Mouse (Mus musculus): ENCODE measurements at regions not wholly inside any gene's neighbourhood (a gene's known extent, or its start where the extent isn't known, plus 50 kb on each side); places are given as distances from the start of the nearest gene placed in this dataset.
"Not testable (repeated sequence)": the region's sequence is repeated elsewhere in the genome, so short reads cannot be mapped to it uniquely, and the experiment has no call there.

DNA sequence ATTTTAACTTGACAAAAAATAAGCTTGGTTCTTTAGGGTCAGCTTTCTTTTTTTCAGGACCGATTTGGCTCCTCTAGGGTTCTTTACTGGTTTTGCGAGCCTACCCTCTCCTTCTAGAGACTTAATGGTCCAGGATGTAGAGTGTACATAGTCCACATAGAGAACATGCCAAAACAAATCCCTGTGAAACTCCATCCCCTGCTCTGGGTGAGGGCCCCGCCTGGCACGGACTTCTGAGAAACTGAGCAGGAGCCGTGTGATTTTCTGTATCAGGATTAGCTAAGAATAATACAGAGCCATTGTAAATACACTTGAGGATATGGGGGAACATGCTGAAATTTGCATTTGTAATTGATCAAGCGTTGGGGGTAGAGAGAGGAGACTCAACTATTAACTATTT is 118.2 kb upstream of the Teddm2 start:
- no peak for DNase-seq

- no peak for DNase-seq
Measured at GRCm38 (mm10) chr1:154024301-154024700, 124.3 kb upstream of the Teddm2 start.

DNA sequence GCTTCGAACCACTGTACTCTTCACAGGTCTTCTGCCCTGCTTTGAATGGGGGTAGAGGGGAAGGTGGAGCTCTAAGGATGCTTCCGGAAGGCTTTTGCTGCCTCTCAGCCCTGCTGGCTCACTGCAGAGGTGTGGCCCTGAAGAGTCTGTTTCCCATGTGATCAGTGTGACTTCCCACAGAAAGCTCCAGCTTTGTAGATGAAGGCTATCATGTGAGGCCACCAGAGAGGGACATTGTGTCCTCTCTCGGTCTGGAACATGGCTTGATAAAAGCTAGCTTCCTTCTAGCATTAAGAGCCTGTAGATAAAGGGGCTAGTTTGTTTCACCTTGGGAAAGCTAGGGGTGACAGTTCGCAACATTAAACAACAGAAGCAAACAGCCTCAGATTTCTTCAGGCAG is 127.3 kb upstream of the Teddm2 start:
- DNase-seq: no peak

GRCm38 (mm10) chr1:154029826-154030225 is 129.8 kb upstream of the Teddm2 start:
- no peak for DNase-seq

- DNase-seq: peak; percentile 32 to 47
Measured at GRCm38 (mm10) chr1:154032669-154033099, 132.7 kb upstream of the Teddm2 start.

- DNase-seq: peak in 1 of 2 experiments; percentile 2
Measured at GRCm38 (mm10) chr1:154033958-154034606, 134.1 kb upstream of the Teddm2 start.

DNA sequence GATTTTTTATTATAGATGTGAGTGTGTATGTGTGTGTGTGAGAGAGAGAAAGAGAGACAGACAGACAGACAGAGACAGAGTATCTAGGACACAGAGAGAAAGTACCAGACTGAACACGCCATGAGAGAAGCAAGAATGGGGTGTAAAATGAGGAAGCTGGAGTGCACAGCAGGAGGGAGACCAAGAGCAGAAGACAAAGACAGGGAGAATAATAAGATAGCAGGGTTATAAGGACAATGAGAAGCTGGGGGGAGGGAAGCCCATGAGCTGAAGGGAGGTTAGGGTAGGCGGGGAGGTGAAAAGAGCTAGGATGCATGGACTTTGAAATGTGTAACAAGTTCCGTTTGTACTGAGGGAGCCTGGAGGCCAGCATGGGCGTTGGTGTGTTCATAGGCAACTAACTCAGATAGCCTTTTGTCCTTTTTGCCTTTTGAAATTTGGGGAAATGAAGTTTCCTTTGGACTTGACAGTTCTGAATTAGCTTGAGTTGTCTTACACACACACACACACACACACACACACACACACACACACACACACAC is 136.8 kb upstream of the Teddm2 start:
- no peak for DNase-seq

DNA sequence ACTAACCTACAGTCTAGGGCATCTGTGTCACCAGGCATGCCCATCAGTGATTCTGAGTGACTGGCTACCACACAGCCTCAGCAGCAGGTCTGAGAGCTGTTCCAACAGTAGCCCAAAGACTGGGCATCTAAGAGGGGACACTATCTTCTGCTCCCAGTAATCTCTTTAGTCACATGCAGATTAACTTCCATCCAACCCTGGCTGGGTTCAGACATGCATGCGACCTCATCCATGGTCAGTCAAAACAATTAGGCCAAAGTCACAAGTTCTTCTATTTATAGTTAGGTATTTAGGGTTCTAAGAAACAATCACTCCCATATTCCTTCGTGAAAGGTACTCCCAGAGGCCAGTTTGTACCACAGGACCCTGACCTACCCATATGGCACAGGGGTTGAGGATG is 138.2 kb upstream of the Teddm2 start:
- no peak for DNase-seq

- no peak for DNase-seq
Measured at GRCm38 (mm10) chr1:154040907-154041306, 140.9 kb upstream of the Teddm2 start.

- no peak for DNase-seq
Measured at GRCm38 (mm10) chr1:154042956-154043355, 142.9 kb upstream of the Teddm2 start.

DNA sequence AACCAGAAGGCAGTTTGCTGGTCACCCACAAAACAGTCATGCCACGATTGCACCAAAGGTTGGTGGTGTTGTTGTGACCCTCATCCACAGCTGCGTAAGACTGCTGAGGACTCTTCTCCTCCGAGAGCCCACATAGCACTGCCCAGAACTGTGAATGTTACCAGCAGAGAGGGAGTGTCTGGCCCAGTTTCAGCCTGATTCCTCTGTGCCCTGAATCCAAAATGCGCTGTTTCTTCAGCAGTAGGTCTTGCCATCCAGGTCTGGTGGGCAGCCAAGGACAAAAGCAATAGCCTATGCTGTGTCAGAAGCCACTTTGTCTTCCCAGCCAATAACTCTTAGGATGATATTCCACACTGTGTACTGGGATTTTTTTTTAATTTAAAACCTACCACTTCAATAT is 144.7 kb upstream of the Teddm2 start:
- DNase-seq: peak; percentile 9 to 18

DNA sequence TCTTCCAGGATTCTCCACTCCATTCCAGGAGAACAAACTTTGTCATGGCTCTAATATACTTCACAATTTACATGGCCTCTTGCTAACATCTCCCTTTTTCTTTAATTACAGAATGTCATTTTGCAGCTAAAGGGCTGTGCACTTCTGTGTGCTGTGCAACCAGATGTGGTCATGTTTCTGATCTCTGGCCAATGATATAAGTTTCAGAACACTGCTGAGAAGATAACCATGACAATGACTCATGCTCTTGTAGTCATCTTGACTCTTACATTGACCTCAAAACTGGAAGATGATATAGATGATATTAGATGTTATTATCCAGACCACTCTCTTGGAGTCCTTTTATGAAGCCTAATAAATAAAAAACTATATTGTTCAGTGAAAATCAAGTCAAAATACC is 145.9 kb upstream of the Teddm2 start:
- no peak for DNase-seq

- no peak for DNase-seq
Measured at GRCm38 (mm10) chr1:154053641-154054040, 147.3 kb upstream of the Zfp648 start.

DNA sequence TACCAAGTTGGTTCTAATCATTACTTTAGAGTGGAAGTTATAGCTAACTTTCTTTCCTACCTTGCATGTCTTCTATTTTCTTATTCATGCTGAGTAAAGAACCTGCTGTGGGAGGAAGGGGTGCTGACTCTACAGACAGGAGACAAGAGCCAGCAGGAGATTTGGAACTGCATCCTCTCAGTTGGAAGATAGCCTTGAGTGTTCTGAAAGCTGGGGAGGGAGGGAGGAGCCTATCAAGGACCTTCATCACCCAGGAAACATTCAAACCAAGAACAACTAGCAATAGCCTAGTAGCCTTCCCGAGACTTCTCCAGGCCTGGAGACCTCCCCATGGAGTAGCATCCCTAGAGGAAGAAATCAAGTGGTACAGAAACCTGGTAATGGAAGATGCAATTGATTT is 146.1 kb upstream of the Zfp648 start:
- no peak for DNase-seq

- not testable (repeated sequence) for DNase-seq
Measured at GRCm38 (mm10) chr1:154061397-154061796, 139.6 kb upstream of the Zfp648 start.

GRCm38 (mm10) chr1:154061851-154062250 is 139.1 kb upstream of the Zfp648 start:
- no peak for DNase-seq

GRCm38 (mm10) chr1:154062666-154063065 is 138.3 kb upstream of the Zfp648 start:
- no peak for DNase-seq

DNA sequence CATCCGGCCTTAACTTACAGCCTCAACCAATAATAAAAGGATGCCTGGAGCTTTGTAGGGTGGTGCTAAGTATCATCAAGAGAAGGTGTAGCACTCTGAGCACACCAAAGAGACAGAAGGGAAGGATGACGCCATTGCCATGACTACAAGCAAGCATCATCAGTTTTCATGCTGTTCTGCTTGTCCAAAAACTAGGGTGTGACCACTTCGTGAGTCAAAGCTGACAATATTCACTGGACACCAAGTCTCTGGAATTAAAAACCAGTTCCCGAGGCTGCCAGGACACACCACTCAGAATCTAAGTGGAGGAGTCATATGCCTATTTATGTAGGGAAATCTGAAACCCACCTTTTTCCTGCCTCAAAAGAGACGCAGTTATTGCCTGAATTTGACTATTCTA is 136.4 kb upstream of the Zfp648 start:
- DNase-seq: no peak

- DNase-seq: no peak
Measured at GRCm38 (mm10) chr1:154065336-154066329, 135.4 kb upstream of the Zfp648 start.

DNA sequence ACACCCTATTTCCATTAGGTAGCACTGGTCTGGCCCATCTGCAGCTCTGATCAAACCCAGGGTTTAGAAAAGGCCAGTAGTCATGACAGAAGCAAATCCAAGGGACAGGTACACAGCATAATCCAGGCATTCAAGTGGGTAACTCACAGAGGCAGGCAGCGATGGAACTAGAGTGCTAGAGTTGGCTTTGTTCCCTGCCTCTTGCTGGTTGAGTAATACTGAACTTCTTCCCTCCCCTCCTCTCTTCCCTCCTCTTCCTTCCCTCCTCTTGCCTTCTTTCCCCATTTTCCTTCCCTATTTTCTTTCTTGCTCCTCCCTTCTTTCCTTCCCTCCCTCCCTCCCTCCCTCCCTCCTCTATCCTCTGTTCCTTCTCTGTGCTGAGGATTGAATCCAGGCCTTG is 133.1 kb upstream of the Zfp648 start:
- DNase-seq: no peak

DNA sequence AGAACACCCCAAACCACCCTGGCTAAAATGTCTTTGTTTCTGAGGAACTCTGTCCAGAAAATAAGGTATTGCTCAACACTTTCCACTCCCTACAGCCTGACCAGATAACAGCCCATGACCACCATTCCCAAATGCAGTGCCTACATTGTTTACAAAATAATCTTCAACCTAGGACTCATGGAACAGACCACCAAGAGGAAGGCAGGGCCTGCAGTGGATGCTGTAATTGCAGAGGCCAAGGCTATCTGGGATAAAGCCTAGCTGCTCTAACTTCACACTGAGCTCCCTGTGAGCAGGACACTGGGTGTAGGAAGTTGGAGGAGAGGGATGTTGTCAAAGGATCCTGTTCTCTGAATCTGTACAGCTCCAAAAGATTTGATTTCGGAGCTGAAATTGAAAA is 126.7 kb upstream of the Zfp648 start:
- DNase-seq: no peak

DNA sequence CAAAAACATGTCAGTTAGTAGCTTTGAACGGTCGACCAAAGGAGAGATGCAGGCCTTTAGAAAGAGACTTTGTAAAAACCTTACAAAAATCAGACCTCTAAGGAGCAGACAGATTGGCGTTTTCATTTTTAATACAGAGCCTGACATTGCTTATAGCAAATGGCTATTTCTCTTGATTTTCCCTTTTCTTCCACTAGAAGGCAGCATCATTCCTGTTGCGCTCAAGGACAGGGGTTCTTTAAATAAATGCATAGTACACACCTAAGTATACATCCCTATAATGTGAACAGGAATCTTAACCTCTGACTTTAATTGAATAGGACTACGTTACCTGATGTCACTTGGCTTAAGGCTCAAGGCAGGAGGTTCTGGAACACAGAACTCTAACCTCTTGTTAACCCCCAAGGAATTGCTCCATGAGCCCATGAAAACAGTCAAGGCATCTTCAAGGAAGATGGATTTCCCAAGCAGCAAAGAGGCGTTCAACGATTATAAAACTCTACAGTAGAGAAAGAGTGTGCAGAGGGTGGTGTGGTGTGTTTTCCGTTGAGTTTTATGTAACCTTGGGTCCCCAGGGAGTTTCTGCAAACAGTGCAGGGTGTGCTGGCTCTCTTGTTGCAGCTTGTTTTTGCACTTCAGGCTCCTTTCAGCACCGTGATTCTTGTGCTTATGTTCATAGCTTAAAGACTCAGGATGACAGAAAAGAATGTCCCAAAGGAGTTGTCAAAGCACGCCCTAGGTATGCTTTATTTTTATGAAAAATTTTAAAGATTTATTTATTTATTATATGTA is 124.1 kb upstream of the Zfp648 start:
- DNase-seq: no peak
